ENCODE assay signal across 21 mouse cellular contexts in the genomic region with DNA sequence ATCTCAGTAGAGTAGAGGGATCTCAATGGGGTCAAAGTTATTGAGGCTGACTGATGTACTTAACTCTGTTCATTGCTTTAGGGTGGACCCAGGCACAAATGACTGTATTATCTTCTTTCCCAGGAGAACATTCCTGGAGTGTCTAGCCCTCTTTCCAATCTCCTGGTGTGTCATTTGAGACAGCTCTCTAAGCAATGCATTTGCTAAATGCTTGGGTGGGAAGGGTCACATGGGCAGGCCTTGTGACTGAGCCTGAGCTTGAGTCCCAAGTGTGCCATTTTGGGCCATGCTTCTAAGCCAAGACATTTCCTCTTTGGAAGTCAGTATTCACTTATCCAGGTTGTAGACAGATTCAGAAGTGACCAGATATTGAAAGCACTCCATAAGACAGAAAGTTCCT. TPM values are rescaled to one million over a fixed set of nuclear protein-coding genes. Genes with fewer than 3 reads are reported as not detected.
DNase-seq lines count a peak whose midpoint lies in the region; ATAC-seq and TF ChIP-seq lines count a peak whose summit lies in the region.
"Had no signal": no experiment of that assay in that cellular context is flagged by ENCODE, and none has a peak within 500 bp of the region (broad histone marks: within the 10 kb centered on the region; RNA-seq: fewer than 3 reads in every experiment).

No protein-coding gene starts in this region.

- H3K4me3 ChIP-seq in heart, embryonic 15.5 days: no peak overlapping the region
- peak overlapping the region; percentile 42 for H3K4me3 ChIP-seq in megakaryocyte, embryonic 14.5 days (replicated peaks)
- H3K4me3 ChIP-seq in myocyte: no peak overlapping the region
- no peak overlapping the region for H3K4me3 ChIP-seq in forebrain, embryonic 13.5 days
- H3K4me3 ChIP-seq: embryonic facial prominence, embryonic 13.5 days; gastrocnemius, adult 2 months; hindbrain, embryonic 10.5 days had no signal

- intact Hi-C loops in heart, postnatal 14 days (cut with DNase I): no loop called here

- H3K9me3 ChIP-seq in heart, embryonic 15.5 days (replicated peaks): no peaks in the 10 kb centered on the region
- no peaks in the 10 kb centered on the region for H3K9me3 ChIP-seq in megakaryocyte, embryonic 14.5 days
- no peaks in the 10 kb centered on the region for H3K9me3 ChIP-seq in forebrain, embryonic 13.5 days (replicated peaks)
- H3K9me3 ChIP-seq: embryonic facial prominence, embryonic 13.5 days; hindbrain, embryonic 10.5 days had no signal

- no peaks in the 10 kb centered on the region for H3K79me2 ChIP-seq in myocyte (ENCODE audit: control insufficient read depth, insufficient read depth)

- peaks cover 28% of the 10 kb centered on the region for H3K4me1 ChIP-seq in heart, embryonic 15.5 days (replicated peaks)
- H3K4me1 ChIP-seq in megakaryocyte, embryonic 14.5 days: peaks cover 84% of the 10 kb centered on the region
- no peaks in the 10 kb centered on the region for H3K4me1 ChIP-seq in forebrain, embryonic 13.5 days

- TF ChIP-seq POLR2A in myocyte (IDR thresholded peaks at IDR 0.05; ENCODE audit: insufficient read length, low read depth): no peak

- no peak for ATAC-seq in heart, embryonic 15.5 days (replicated peaks; ENCODE audit: insufficient number of reproducible peaks, insufficient read depth, low FRiP score, low read depth)
- no peak for ATAC-seq in megakaryocyte, adult 5-6 weeks (ENCODE audit: poor library complexity, severe bottlenecking)
- ATAC-seq in forebrain, embryonic 13.5 days: no peak
- ATAC-seq: CD4-positive, CD25-positive, alpha-beta regulatory T cell, adult 4 months; forebrain, embryonic 14.5 days had no signal

- H3K4me2 ChIP-seq in heart, embryonic 15.5 days: no peak overlapping the region
- no peak overlapping the region for H3K4me2 ChIP-seq in myocyte (ENCODE audit: low read depth)
- H3K4me2 ChIP-seq in forebrain, embryonic 13.5 days: no peak overlapping the region
- H3K4me2 ChIP-seq: embryonic facial prominence, embryonic 13.5 days; hindbrain, embryonic 14.5 days had no signal

- H3K9ac ChIP-seq in heart, embryonic 15.5 days: no peak overlapping the region
- H3K9ac ChIP-seq in forebrain, embryonic 13.5 days: no peak overlapping the region
- H3K9ac ChIP-seq: embryonic facial prominence, embryonic 13.5 days; hindbrain, embryonic 14.5 days had no signal

- H3K36me3 ChIP-seq in heart, embryonic 15.5 days: no peaks in the 10 kb centered on the region; the same call in 1 of the 2 replicates
- peaks cover 68% of the 10 kb centered on the region for H3K36me3 ChIP-seq in megakaryocyte, embryonic 14.5 days (replicated peaks; ENCODE audit: low read length)
- H3K36me3 ChIP-seq in myocyte (ENCODE audit: control insufficient read depth, insufficient read depth): no peaks in the 10 kb centered on the region
- H3K36me3 ChIP-seq in forebrain, embryonic 13.5 days (ENCODE audit: poor library complexity, severe bottlenecking): peaks cover under 1% of the 10 kb centered on the region; the same call in 1 of the 2 replicates

- H3K27me3 ChIP-seq in heart, embryonic 15.5 days: no peaks in the 10 kb centered on the region
- H3K27me3 ChIP-seq in megakaryocyte, embryonic 14.5 days (replicated peaks): no peaks in the 10 kb centered on the region
- no peaks in the 10 kb centered on the region for H3K27me3 ChIP-seq in myocyte (ENCODE audit: control insufficient read depth, insufficient read depth, insufficient read length)
- 0 out of 2 replicates have a peak, but pooled peaks cover 3% of the 10 kb centered on the region for H3K27me3 ChIP-seq in forebrain, embryonic 13.5 days
- H3K27me3 ChIP-seq: embryonic facial prominence, embryonic 13.5 days had no signal

- 0 out of 2 replicates have a peak overlapping the region, but pooled peaks have one; percentile 10 for H3K27ac ChIP-seq in heart, embryonic 15.5 days
- H3K27ac ChIP-seq in forebrain, embryonic 13.5 days: no peak overlapping the region
- H3K27ac ChIP-seq: embryonic facial prominence, embryonic 13.5 days; gastrocnemius, adult 2 months; hindbrain, embryonic 10.5 days; hindbrain, embryonic 14.5 days had no signal

- DNase-seq in heart, postnatal 14 days: no peak
- peak; percentile 57 for DNase-seq in R1 (ENCODE audit: low read depth, low spot score)
- DNase-seq in lung, postnatal 14 days: no peak
- DNase-seq: cerebellum, adult 18-20 months; cerebellum, adult 9-11 months; cerebellum, postnatal 36 days; gastrocnemius, adult 2 months; gastrocnemius, postnatal 25 days; kidney, adult 11 months; kidney, adult 9 months had no signal

- no peak overlapping the region for H3ac ChIP-seq in myocyte (ENCODE audit: control insufficient read depth, insufficient read length)

TF ChIP-seq in myocyte, 11 proteins besides CTCF, POLR2A, EP300 and RAD21:
- TF ChIP-seq USF1 (IDR thresholded peaks at IDR 0.05; ENCODE audit: low read depth) (peak; percentile 31), SRF (IDR thresholded peaks at IDR 0.05; ENCODE audit: control insufficient read depth, insufficient read length, low read depth) (no peak)

RNA-seq across cellular contexts. Expression of gene Mob3c, which starts 6.5 kb away (rescaled TPM):
- 8.1 and 11.0 TPM in 2 replicates for polyA plus RNA-seq in heart, embryonic 15.5 days (2015; fragmentation: Nextera tagmentation; extraction: Ambion mirVana)
- 1 to 10 TPM; 6.4 to 7.1 TPM for total RNA-seq in heart, postnatal 14 days (2021)
- 19.3 and 30.2 TPM in 2 replicates for polyA plus RNA-seq in megakaryocyte, embryonic 14.5 days (2012; ENCODE audit: insufficient read depth, low replicate concordance)
- 6.2 and 8.3 TPM in 2 replicates for total RNA-seq in megakaryocyte, adult 5-6 weeks (2015)
- 9.6 and 10.2 TPM in 2 replicates for total RNA-seq in megakaryocyte, adult 5-6 weeks (2017)
- 4.9 TPM for polyA plus RNA-seq in myocyte (2012; fragmentation: generic; extraction: Trizol)
- 3.8 and 4.9 TPM in 2 replicates for polyA plus RNA-seq in forebrain, embryonic 13.5 days (2015; fragmentation: Nextera tagmentation; extraction: Ambion mirVana)

RNA-seq across cellular contexts. Expression of gene Mknk1, which starts 17.6 kb away (rescaled TPM):
- 17.3 and 26.9 TPM in 2 replicates for polyA plus RNA-seq in heart, embryonic 15.5 days (2015; fragmentation: Nextera tagmentation; extraction: Ambion mirVana)
- total RNA-seq in heart, postnatal 14 days (2021): 10 to 100 TPM; 27.8 to 28.1 TPM
- 293 and 361 TPM in 2 replicates for polyA plus RNA-seq in megakaryocyte, embryonic 14.5 days (2012; ENCODE audit: insufficient read depth, low replicate concordance)
- 45.8 and 48.6 TPM in 2 replicates for total RNA-seq in megakaryocyte, adult 5-6 weeks (2015)
- 103 and 116 TPM in 2 replicates for total RNA-seq in megakaryocyte, adult 5-6 weeks (2017)
- polyA plus RNA-seq in myocyte (2012; fragmentation: generic; extraction: Trizol): 31.7 TPM
- polyA plus RNA-seq in forebrain, embryonic 13.5 days (2015; fragmentation: Nextera tagmentation; extraction: Ambion mirVana): 21.7 and 23.0 TPM in 2 replicates

RNA-seq across cellular contexts. Expression of gene Atpaf1, which starts 36.8 kb away (rescaled TPM):
- 64.7 and 69.3 TPM in 2 replicates for polyA plus RNA-seq in heart, embryonic 15.5 days (2015; fragmentation: Nextera tagmentation; extraction: Ambion mirVana)
- total RNA-seq in heart, postnatal 14 days (2021): 10 to 100 TPM; 60.6 to 63.0 TPM
- 16.7 TPM in 1 of 2 replicates, not detected in the other for polyA plus RNA-seq in megakaryocyte, embryonic 14.5 days (2012; ENCODE audit: insufficient read depth, low replicate concordance)
- 14.4 and 21.8 TPM in 2 replicates for total RNA-seq in megakaryocyte, adult 5-6 weeks (2015)
- 5.8 and 7.5 TPM in 2 replicates for total RNA-seq in megakaryocyte, adult 5-6 weeks (2017)
- polyA plus RNA-seq in myocyte (2012; fragmentation: generic; extraction: Trizol): 12.5 TPM
- polyA plus RNA-seq in forebrain, embryonic 13.5 days (2015; fragmentation: Nextera tagmentation; extraction: Ambion mirVana): 31.1 and 35.8 TPM in 2 replicates

RNA-seq across cellular contexts. Expression of gene Tex38, which starts 40.6 kb away (rescaled TPM):
- 0.48 TPM in 1 of 2 replicates, not detected in the other for polyA plus RNA-seq in heart, embryonic 15.5 days (2015; fragmentation: Nextera tagmentation; extraction: Ambion mirVana)
- under 1 TPM in 1 of 2 experiments, not detected in 1; 0.39 TPM for total RNA-seq in heart, postnatal 14 days (2021)
- polyA plus RNA-seq in megakaryocyte, embryonic 14.5 days (2012; ENCODE audit: insufficient read depth, low replicate concordance): 0.44 TPM in 1 of 2 replicates, not detected in the other
- not detected in 2 replicates for total RNA-seq in megakaryocyte, adult 5-6 weeks (2015)
- not detected in 2 replicates for total RNA-seq in megakaryocyte, adult 5-6 weeks (2017)
- polyA plus RNA-seq in myocyte (2012; fragmentation: generic; extraction: Trizol): not detected
- 0.38 TPM in 1 of 2 replicates, not detected in the other for polyA plus RNA-seq in forebrain, embryonic 13.5 days (2015; fragmentation: Nextera tagmentation; extraction: Ambion mirVana)
- total RNA-seq: granulocyte monocyte progenitor cell, adult 5-6 weeks had no signal
- polyA plus RNA-seq: forebrain, embryonic 14.5 days had no signal
